ENCODE assay signal across 23 mouse cellular contexts in the genomic region with DNA sequence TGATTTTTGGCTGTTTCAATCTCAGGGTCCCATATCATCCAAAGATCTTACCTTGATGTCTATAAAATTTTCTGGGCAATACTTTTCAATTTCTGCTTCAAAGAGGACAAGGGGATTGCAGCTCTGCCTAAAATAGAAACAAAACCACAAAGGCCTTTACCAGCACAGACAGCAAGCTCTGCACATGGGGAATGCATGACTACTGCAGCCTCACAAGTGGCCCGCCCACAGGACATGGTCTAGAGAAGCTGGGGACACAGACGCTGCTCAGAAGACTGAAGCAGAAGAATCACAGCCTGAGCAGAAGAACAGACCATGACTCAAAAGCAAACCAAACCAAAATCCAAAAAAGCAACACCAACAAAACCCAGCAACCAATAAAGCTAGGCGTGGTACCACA. TPM values are rescaled to one million over a fixed set of nuclear protein-coding genes. Genes with fewer than 3 reads are reported as not detected.
DNase-seq lines count a peak whose midpoint lies in the region; TF ChIP-seq lines count a peak whose summit lies in the region.
"Had no signal": no experiment of that assay in that cellular context is flagged by ENCODE, and none has a peak within 500 bp of the region (broad histone marks: within the 10 kb centered on the region; RNA-seq: fewer than 3 reads in every experiment).

No protein-coding gene starts in this region.

- TF ChIP-seq CTCF in layer of hippocampus, adult 2 months (conservative IDR thresholded peaks at IDR 0.05): no peak

- peak; percentile 69 for DNase-seq in layer of hippocampus, adult 9-11 months
- DNase-seq in layer of hippocampus, adult 2 months (ENCODE audit: low spot score in 2 of 2): no peak
- DNase-seq in Muller cell, postnatal 12 days (ENCODE audit: inconsistent ontology term): peak; percentile 51
- peak; percentile 52 for DNase-seq in brain, adult 2 months (ENCODE audit: low read depth, low spot score)
- peak; percentile 23 for DNase-seq in telencephalon, adult 2 months (ENCODE audit: low read depth, low spot score)
- DNase-seq in kidney, adult 11 months: no peak
- DNase-seq in lung, postnatal 10 days: no peak
- no peak for DNase-seq in urinary bladder, postnatal 14 days (ENCODE audit: low spot score)
- DNase-seq: adrenal gland, adult 8-10 months; adrenal gland, postnatal 25 days; cerebellum, adult 11 months; cerebellum, adult 2 months; cerebellum, adult 9-11 months; cerebellum, postnatal 25 days; embryo, embryonic 11 days; gastrocnemius, adult 2 months; gastrocnemius, postnatal 14 days; heart, adult 11 months had no signal

- H3K4me3 ChIP-seq in layer of hippocampus, adult 2 months: no peak overlapping the region
- H3K4me3 ChIP-seq: embryonic facial prominence, embryonic 10.5 days; embryonic facial prominence, embryonic 13.5 days; forebrain, embryonic 15.5 days; gastrocnemius, adult 2 months; hindbrain, embryonic 12.5 days; hindbrain, embryonic 15.5 days had no signal

- H3K27ac ChIP-seq in layer of hippocampus, adult 2 months: no peak overlapping the region
- H3K27ac ChIP-seq: embryonic facial prominence, embryonic 10.5 days; embryonic facial prominence, embryonic 13.5 days; forebrain, embryonic 15.5 days; gastrocnemius, adult 2 months; hindbrain, embryonic 12.5 days; hindbrain, embryonic 15.5 days had no signal

RNA-seq across cellular contexts. Expression of a gene that starts 15.5 kb away (rescaled TPM):
- 1 to 10 TPM; 6.6 to 8.5 TPM for total RNA-seq in layer of hippocampus, adult 2 months (2021)

RNA-seq across cellular contexts. Expression of a gene that starts 15.6 kb away (rescaled TPM):
- total RNA-seq in layer of hippocampus, adult 2 months (2021): 10 to 100 TPM; 32.3 to 34.3 TPM

RNA-seq across cellular contexts. Expression of a gene that starts 33.5 kb away (rescaled TPM):
- 10 to 100 TPM; 21.2 to 25.0 TPM for total RNA-seq in layer of hippocampus, adult 2 months (2021)

RNA-seq across cellular contexts. Expression of a gene that starts 34.6 kb away (rescaled TPM):
- total RNA-seq in layer of hippocampus, adult 2 months (2021): 10 to 100 TPM; 59.5 to 68.2 TPM

RNA-seq across cellular contexts. Expression of a gene that starts 49.8 kb away (rescaled TPM):
- total RNA-seq in layer of hippocampus, adult 2 months (2021): 1 to 10 TPM; 8.6 to 9.6 TPM

Comparison
In these comparisons a context has a peak if more than half of its experiments do, and no peak if none do; other contexts are left out.
1. DNase-seq: peak in layer of hippocampus, adult 9-11 months (single experiment), Muller cell, postnatal 12 days (single experiment), brain, adult 2 months (single experiment) and telencephalon, adult 2 months (single experiment); none in layer of hippocampus, adult 2 months (0 of 2), kidney, adult 11 months (single experiment), lung, postnatal 10 days (single experiment) and urinary bladder, postnatal 14 days (single experiment).